Mouse (Mus musculus) CH12.LX (cell line): ENCODE data around the gene Atp4a. TPM values are rescaled to one million over a fixed set of nuclear protein-coding genes. Genes with fewer than 3 reads are reported as not detected.

ENCODE experiments used
- DNase-seq: peaks from one replicate; pipeline ENCODE4 v3.0.0-alpha.2; 2013; ENCODE audit errors: extremely low read depth
- H3K27ac ChIP-seq: 2 replicates; pipeline ENCODE4 v1.5.1; 2012; ENCODE audit warnings: low read depth, mild to moderate bottlenecking, control low read depth, moderate library complexity; ENCODE audit not compliant: insufficient read depth
- H3K27me3 ChIP-seq: replicated peaks from 2 replicates; pipeline ENCODE3; 2012; ENCODE audit warnings: inconsistent platforms
- H3K36me3 ChIP-seq, 2 experiments: replicated peaks in 1 of 2; 2 replicates each; pipeline versions ENCODE3 to v1.6.1; 2012; ENCODE audit warnings: inconsistent platforms in 1 of 2, low read length in 1 of 2, mild to moderate bottlenecking in 1 of 2, mixed read lengths in 1 of 2, moderate library complexity in 1 of 2; ENCODE audit not compliant: control insufficient read depth in 1 of 2, insufficient read depth in 1 of 2
- H3K4me1 ChIP-seq, 2 experiments: 2 replicates each; pipeline ENCODE4 v1.6.1; 2012; ENCODE audit warnings: inconsistent platforms in 1 of 2, moderate library complexity in 1 of 2; ENCODE audit not compliant: insufficient read depth in 2 of 2, control insufficient read depth in 1 of 2
- H3K4me2 ChIP-seq: 2 replicates; pipeline ENCODE4 v1.6.1; 2012; ENCODE audit warnings: low read depth, mild to moderate bottlenecking, control low read depth; ENCODE audit not compliant: poor library complexity, insufficient read depth, severe bottlenecking
- H3K4me3 ChIP-seq, 3 experiments: fragments of 150-350 bp in 1 of 3; sonication (generic) in 1 of 3; replicated peaks in 1 of 3; 2 replicates each; pipeline versions ENCODE3 to v1.5.1; 2011 to 2012; ENCODE audit warnings: low read depth in 2 of 3, low read length in 2 of 3, mild to moderate bottlenecking in 2 of 3, moderate library complexity in 2 of 3, control low read depth in 1 of 3, improper control_type of control experiment in 1 of 3, inconsistent platforms in 1 of 3, mixed read lengths in 1 of 3; ENCODE audit not compliant: poor library complexity in 1 of 3
- H3K79me2 ChIP-seq: replicated peaks from 2 replicates; pipeline ENCODE4 v1.6.1; 2012; ENCODE audit warnings: mild to moderate bottlenecking, moderate library complexity; ENCODE audit not compliant: control insufficient read depth, poor library complexity, insufficient read depth, severe bottlenecking; ENCODE audit errors: extremely low read depth
- H3K9ac ChIP-seq: 2 replicates; pipeline ENCODE4 v1.6.1; 2012; ENCODE audit warnings: low read depth, mild to moderate bottlenecking, control low read depth, moderate library complexity; ENCODE audit not compliant: insufficient read depth
- H3K9me3 ChIP-seq: replicated peaks from 2 replicates; pipeline ENCODE3; 2012; ENCODE audit warnings: low read length, inconsistent platforms, mixed read lengths
- BHLHE40 ChIP-seq: IDR thresholded peaks from 2 replicates; pipeline ENCODE4 v1.6.1; 2011; ENCODE audit warnings: mild to moderate bottlenecking, low read depth, low read length, improper control_type of control experiment
- CHD2 ChIP-seq: IDR thresholded peaks from 2 replicates; pipeline ENCODE4 v1.6.1; 2011; ENCODE audit warnings: low read length, improper control_type of control experiment
- CTCF ChIP-seq, 2 experiments: IDR thresholded peaks in 1 of 2; conservative IDR thresholded peaks in 1 of 2; 2 replicates each; pipeline ENCODE4 v1.5.1; 2011 to 2012; ENCODE audit warnings: low read depth in 2 of 2, low read length in 2 of 2, improper control_type of control experiment in 1 of 2, inconsistent platforms in 1 of 2, mild to moderate bottlenecking in 1 of 2, moderate library complexity in 1 of 2
- KAT2A ChIP-seq: IDR thresholded peaks from 2 replicates; pipeline ENCODE4 v1.6.1; 2012; ENCODE audit warnings: low read length, improper control_type of control experiment, inconsistent platforms; ENCODE audit not compliant: insufficient replicate concordance
- MAZ ChIP-seq: IDR thresholded peaks from 2 replicates; pipeline ENCODE4 v1.6.1; 2012; ENCODE audit warnings: low read depth, mild to moderate bottlenecking, inconsistent platforms, low read length, improper control_type of control experiment, moderate library complexity
- MXI1 ChIP-seq: IDR thresholded peaks from 2 replicates; pipeline ENCODE4 v1.6.1; 2011; ENCODE audit warnings: mild to moderate bottlenecking, low read depth, low read length, improper control_type of control experiment
- MYC ChIP-seq: IDR thresholded peaks from 2 replicates; pipeline ENCODE4 v1.6.1; 2011; ENCODE audit warnings: low read depth, mild to moderate bottlenecking, improper control_type of control experiment, low read length
- NELFE ChIP-seq: IDR thresholded peaks from 2 replicates; pipeline ENCODE4 v1.6.1; 2011; ENCODE audit warnings: low read depth, low read length, improper control_type of control experiment
- NRF1 ChIP-seq: IDR thresholded peaks from 2 replicates; pipeline ENCODE4 v1.6.1; 2014; ENCODE audit warnings: low read depth, mild to moderate bottlenecking, inconsistent platforms, low read length, improper control_type of control experiment, moderate library complexity
- POLR2A ChIP-seq: IDR thresholded peaks from 2 replicates; pipeline ENCODE4 v1.6.1; 2011; ENCODE audit warnings: low read depth, mild to moderate bottlenecking, improper control_type of control experiment, low read length
- POLR2AphosphoS2 ChIP-seq: IDR thresholded peaks from 2 replicates; pipeline ENCODE4 v1.6.1; 2011; ENCODE audit warnings: low read depth, low read length, improper control_type of control experiment
- RAD21 ChIP-seq: IDR thresholded peaks from 2 replicates; pipeline ENCODE4 v1.6.1; 2011; ENCODE audit warnings: low read depth, mild to moderate bottlenecking, low read length, improper control_type of control experiment, moderate library complexity
- RCOR1 ChIP-seq: conservative IDR thresholded peaks from 2 replicates; pipeline ENCODE4 v1.6.1; 2012; ENCODE audit warnings: low read depth, mild to moderate bottlenecking, inconsistent platforms, low read length, improper control_type of control experiment
- SMC3 ChIP-seq: IDR thresholded peaks from 2 replicates; pipeline ENCODE4 v1.6.1; 2011; ENCODE audit warnings: low read depth, low read length, improper control_type of control experiment
- UBTF ChIP-seq: IDR thresholded peaks from 2 replicates; pipeline ENCODE4 v1.6.1; 2012; ENCODE audit warnings: low read depth, mild to moderate bottlenecking, inconsistent platforms, low read length, improper control_type of control experiment, moderate library complexity
- dilution Hi-C: fragments of 300-500 bp; cut with MboI; formaldehyde crosslinking; loops from 2 replicates; pipeline ENCODE4 v1.14.3; 2020; ENCODE audit warnings: low sequenced_read_pairs; ENCODE audit not compliant: extremely low pct_unique_long_range_greater_than_20kb, extremely low pct_ligation_motif_present
- in situ Hi-C: fragments of 300-500 bp; cut with MboI; formaldehyde crosslinking; loops from 3 replicates; pipeline ENCODE4 v1.14.3; 2019; ENCODE audit warnings: low sequenced_read_pairs, low pct_ligation_motif_present, low pct_unique_long_range_greater_than_20kb, mixed read lengths
- polyA plus RNA-seq: library from polyadenylated mRNA; unstranded; fragments of >175 nt; gene quantifications from 2 replicates; pipeline ENCODE4 v1.2.1, GENCODE M21; 2012; ENCODE audit warnings: low read depth; ENCODE audit not compliant: insufficient read length
- total RNA-seq, 2 experiments: library from RNA; depleted of rRNA; stranded (reverse); fragments of 300-350 nt in 1 of 2; fragments of >200 nt in 1 of 2; gene quantifications; 2 replicates each; pipeline ENCODE4 v1.2.3; 2012 to 2014

The Atp4a gene
- total and polyA plus RNA-seq, 3 experiments, result 0.33 to 0.67 TPM; not detected in 1

GRCm38 (mm10) chr7:30671480-30671879 lies 40.5 kb upstream of the Atp4a start, which contains the start of gene Pmis2:
Gene Pmis2 (minus strand): TSS chr7:30671605.
- TF ChIP-seq NELFE, result no peak
- TF ChIP-seq KAT2A, result no peak
- no peak within 1 kb of the TSS for H3K4me3 ChIP-seq
- no peaks in the 10 kb centered on the region for H3K36me3 ChIP-seq
- no peaks in the 10 kb centered on the region for H3K4me1 ChIP-seq
- no peaks in the 10 kb centered on the region for H3K9me3 ChIP-seq
- H3K4me2 ChIP-seq, result no peak within 1 kb of the TSS
- in situ Hi-C loops (no loop called here), dilution Hi-C loops (no loop called here)
- DNase-seq, result no peak
- no peak within 1 kb of the TSS for H3K27ac ChIP-seq
- H3K9ac ChIP-seq, result no peak within 1 kb of the TSS
- H3K79me2 ChIP-seq, result no peaks in the 10 kb centered on the region
- H3K27me3 ChIP-seq, result peaks cover 4% of the 10 kb centered on the region

DNA sequence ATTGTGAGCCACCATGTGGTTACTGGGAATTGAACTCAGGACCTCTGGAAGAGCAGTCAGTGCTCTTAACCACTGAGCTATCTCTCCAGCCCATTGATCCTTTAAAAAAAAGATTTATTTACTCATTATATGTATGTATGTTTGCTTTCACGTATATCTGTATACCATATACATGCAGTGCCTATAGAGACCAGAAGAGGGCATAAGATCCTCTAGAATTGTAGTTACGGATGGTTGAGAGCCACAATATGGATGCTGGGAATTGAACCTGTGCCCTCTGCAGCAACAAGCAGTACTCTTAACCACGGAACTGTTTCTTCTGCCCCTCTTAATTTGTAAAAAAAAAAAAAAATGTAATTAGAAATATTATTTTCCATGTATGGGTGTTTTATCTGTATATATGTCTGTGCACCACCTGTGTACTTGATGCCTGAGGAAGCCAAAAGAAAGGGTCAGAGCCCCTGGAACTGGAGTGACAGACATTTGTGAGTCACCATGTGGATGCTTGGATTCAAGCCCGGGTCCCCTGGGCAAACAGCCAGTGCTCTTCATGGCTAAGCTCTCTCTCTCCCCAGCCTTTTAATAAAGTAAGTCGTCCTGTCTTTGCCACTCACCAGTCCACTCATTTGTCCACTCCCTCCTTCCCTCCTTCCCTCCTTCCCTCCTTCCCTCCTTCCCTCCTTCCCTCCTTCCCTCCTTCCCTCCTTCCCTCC lies 33.6 kb upstream of the Atp4a start:
- peaks cover 7% of the 10 kb centered on the region for H3K9me3 ChIP-seq
- peaks cover 7% of the 10 kb centered on the region for H3K27me3 ChIP-seq
- no peak overlapping the region for H3K27ac ChIP-seq
- TF ChIP-seq MAZ, result no peak
- peak in 1 of 2 experiments; percentile 24; a peak in 1 of 4 replicates for TF ChIP-seq CTCF (conservative IDR thresholded peaks at IDR 0.05 in 1 of 2, IDR thresholded peaks at IDR 0.05 in 1 of 2; ENCODE audit: low read depth in 2 of 2, low read length in 2 of 2)
- peak; percentile 13; the same call in 1 of the 2 replicates for TF ChIP-seq SMC3
- TF ChIP-seq RAD21, result peak; percentile 9; the same call in 1 of the 2 replicates
- no peak overlapping the region for H3K4me2 ChIP-seq
- H3K79me2 ChIP-seq, result no peaks in the 10 kb centered on the region
- peaks cover 0 to 4% of the 10 kb centered on the region in 2 experiments; a peak in 1 of 4 replicates for H3K4me1 ChIP-seq
- no peaks in the 10 kb centered on the region for H3K36me3 ChIP-seq
- dilution Hi-C loops (no loop called here), in situ Hi-C loops (loop anchor here (5.0 kb wide), 1 partner anchor 34 kb away; the partner anchor contains the start of gene Atp4a)
- DNase-seq, result no peak
- H3K9ac ChIP-seq, result no peak overlapping the region
- no peak overlapping the region for H3K4me3 ChIP-seq

- dilution Hi-C loops (no loop called here), in situ Hi-C loops (no loop called here)
- Histone ChIP-seq H3K79me2 (no peaks in the 10 kb centered on the region), H3K27ac (no peak overlapping the region), H3K9ac (no peak overlapping the region), H3K27me3 (peaks cover 6% of the 10 kb centered on the region), H3K4me1 (peaks cover 0 to under 1% of the 10 kb centered on the region in 2 experiments; a peak in 1 of 4 replicates), H3K36me3 (no peaks in the 10 kb centered on the region), H3K4me2 (no peak overlapping the region), H3K4me3 (no peak overlapping the region), H3K9me3 (peaks cover 6% of the 10 kb centered on the region)
- DNase-seq, result no peak
- TF ChIP-seq CHD2 (no peak), BHLHE40 (no peak), MYC (no peak), UBTF (no peak), POLR2A (no peak), MAZ (no peak), RCOR1 (no peak), POLR2AphosphoS2 (no peak), NRF1 (no peak), MXI1 (no peak)
These were observed 30.1 kb upstream of the Atp4a start for GRCm38 (mm10) chr7:30681897-30682296.
